Mouse (Mus musculus) hindbrain, embryonic 12.5 days (tissue): ENCODE results near the gene Rapgef1. TPM values are rescaled to one million over a fixed set of nuclear protein-coding genes. Genes with fewer than 3 reads are reported as not detected.
A peak's percentile ranks its signal among the peaks of the same experiment; 100 is the strongest.

Source experiments
- ATAC-seq: fragments of 200-750 bp; cut with Nextera tagmentation; 2 replicates; pipeline ENCODE4 v1.8.0; 2017; ENCODE audit warnings: moderate TSS enrichment; ENCODE audit not compliant: low FRiP score
- H3K27ac ChIP-seq: fragments of 300-500 bp; sonication (generic); 2 replicates; pipeline ENCODE4 v1.5.1; 2016; ENCODE audit warnings: mild to moderate bottlenecking
- H3K27me3 ChIP-seq: fragments of 300-500 bp; sonication (generic); 2 replicates; pipeline ENCODE4 v1.6.1; 2016; ENCODE audit warnings: mild to moderate bottlenecking
- H3K36me3 ChIP-seq: fragments of 300-500 bp; sonication (generic); 2 replicates; pipeline ENCODE4 v1.6.1; 2016; ENCODE audit warnings: mild to moderate bottlenecking
- H3K4me1 ChIP-seq: fragments of 300-500 bp; sonication (generic); 2 replicates; pipeline ENCODE4 v1.6.1; 2016
- H3K4me2 ChIP-seq: fragments of 300-500 bp; sonication (generic); replicated peaks from 2 replicates; pipeline ENCODE4 v1.6.1; 2016; ENCODE audit warnings: mild to moderate bottlenecking
- H3K4me3 ChIP-seq: fragments of 300-500 bp; sonication (generic); 2 replicates; pipeline ENCODE4 v1.5.1; 2016; ENCODE audit warnings: mild to moderate bottlenecking
- H3K9ac ChIP-seq: fragments of 300-500 bp; sonication (generic); 2 replicates; pipeline ENCODE4 v1.6.1; 2016; ENCODE audit warnings: mild to moderate bottlenecking, moderate library complexity
- H3K9me3 ChIP-seq: fragments of 300-500 bp; sonication (generic); replicated peaks from 2 replicates; pipeline ENCODE4 v1.6.1; 2016; ENCODE audit warnings: mild to moderate bottlenecking
- WGBS: fragments of 180-500 bp; shearing (Covaris S2); methylation state at CpG from one replicate; pipeline ENCODE4 v1.1.7; 2016; 5-methylcytosine and 5-hydroxymethylcytosine counted together
- polyA plus RNA-seq: library from polyadenylated mRNA; unstranded; fragments of >200 nt; fragmentation: Nextera tagmentation; extraction: Ambion mirVana; gene quantifications from 2 replicates; pipeline ENCODE4 v1.2.1, GENCODE M21; 2016

Rapgef1 gene
- polyA plus RNA-seq = 22.7 and 24.7 TPM in 2 replicates

- under 1% methylated on average over 45 of the region's 101 CpGs for WGBS
- H3K4me1 ChIP-seq = peaks cover 36% of the 10 kb centered on the region
- no peaks in the 10 kb centered on the region for H3K9me3 ChIP-seq
- H3K9ac ChIP-seq = peak within 1 kb of the TSS; percentile 94
- H3K27me3 ChIP-seq = no peaks in the 10 kb centered on the region
- peak within 1 kb of the TSS; percentile 66 for H3K4me3 ChIP-seq
- ATAC-seq = peak; percentile 81
- peak within 1 kb of the TSS; percentile 95 for H3K27ac ChIP-seq
- peak within 1 kb of the TSS; percentile 89 for H3K4me2 ChIP-seq
- H3K36me3 ChIP-seq = no peaks in the 10 kb centered on the region
Observed at GRCm38 (mm10) chr2:29619484-29620300, at the start of gene Rapgef1. Rapgef1 (plus strand) TSS chr2:29619720.

- 61% methylated on average over 9 of the region's 9 CpGs for WGBS
- no peaks in the 10 kb centered on the region for H3K9me3 ChIP-seq
- H3K27ac ChIP-seq = no peak overlapping the region
- no peaks in the 10 kb centered on the region for H3K36me3 ChIP-seq
- peaks cover 37% of the 10 kb centered on the region for H3K4me1 ChIP-seq
- H3K4me2 ChIP-seq = no peak overlapping the region
- ATAC-seq = no peak
- no peaks in the 10 kb centered on the region for H3K27me3 ChIP-seq
- H3K9ac ChIP-seq = no peak overlapping the region
- H3K4me3 ChIP-seq = no peak overlapping the region
Observed at GRCm38 (mm10) chr2:29571921-29572700, 47.4 kb upstream of the Rapgef1 start.

- Histone ChIP-seq H3K9me3 (no peaks in the 10 kb centered on the region), H3K4me3 (no peak overlapping the region), H3K9ac (no peak overlapping the region), H3K36me3 (no peaks in the 10 kb centered on the region), H3K4me1 (peaks cover 37% of the 10 kb centered on the region), H3K27me3 (no peaks in the 10 kb centered on the region), H3K27ac (peak overlapping the region; percentile 41), H3K4me2 (no peak overlapping the region)
- 24% methylated on average over 5 of the region's 5 CpGs for WGBS
- ATAC-seq = no peak
Observed at GRCm38 (mm10) chr2:29572811-29573427, 46.6 kb upstream of the Rapgef1 start.

DNA sequence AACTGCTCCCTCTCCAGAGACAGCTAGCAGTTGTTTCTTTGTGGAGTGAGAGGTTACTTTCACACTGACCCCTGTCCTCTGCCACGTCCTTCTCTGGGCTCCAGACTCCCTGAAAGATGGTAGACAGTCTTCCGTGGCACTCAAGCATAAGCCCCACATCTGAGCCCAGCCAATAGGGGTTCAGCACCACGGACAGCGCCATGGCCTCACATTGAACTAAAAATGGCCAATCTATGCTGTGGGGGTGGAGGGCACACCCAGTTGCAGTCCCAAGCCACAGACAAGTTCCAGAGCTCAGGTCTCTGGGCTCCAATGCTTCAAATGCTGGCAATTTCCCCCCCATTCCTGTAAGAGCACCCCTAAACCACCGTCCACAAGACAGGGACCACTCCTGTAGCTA, 45.9 kb upstream of the Rapgef1 start:
- ATAC-seq = peak; percentile 18; the same call in 1 of the 2 replicates
- Histone ChIP-seq H3K4me1 (peaks cover 37% of the 10 kb centered on the region), H3K27ac (peak overlapping the region; percentile 19), H3K27me3 (no peaks in the 10 kb centered on the region), H3K4me2 (no peak overlapping the region), H3K4me3 (no peak overlapping the region), H3K9ac (no peak overlapping the region), H3K9me3 (no peaks in the 10 kb centered on the region), H3K36me3 (no peaks in the 10 kb centered on the region)
- 7% methylated on average over 5 of the region's 5 CpGs for WGBS

DNA sequence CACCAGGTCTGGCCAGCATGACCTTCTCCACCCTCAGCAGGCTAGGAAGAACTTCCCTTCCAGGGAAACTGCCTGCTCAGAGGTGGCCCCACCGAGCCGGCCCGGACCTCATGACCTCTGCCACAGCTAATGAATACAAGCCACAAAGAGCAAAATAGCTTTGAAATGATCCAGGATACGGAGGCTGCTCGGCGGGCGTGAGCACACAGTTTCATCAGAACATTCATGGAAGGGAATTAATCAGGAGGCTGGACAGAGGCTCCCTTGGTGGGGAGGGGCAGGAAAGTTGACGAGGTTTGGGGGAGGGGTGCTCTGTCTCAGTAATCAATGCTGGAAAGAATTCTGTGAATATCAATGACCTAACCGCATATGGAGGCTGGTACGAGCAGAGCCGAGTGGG, 45.3 kb upstream of the Rapgef1 start:
- WGBS = 7% methylated on average over 11 of the region's 11 CpGs
- Histone ChIP-seq H3K4me1 (peaks cover 37% of the 10 kb centered on the region), H3K4me2 (0 out of 2 replicates have a peak overlapping the region, but pooled peaks have one; percentile 15), H3K9ac (no peak overlapping the region), H3K27ac (peak overlapping the region; percentile 19), H3K36me3 (no peaks in the 10 kb centered on the region), H3K9me3 (no peaks in the 10 kb centered on the region), H3K27me3 (no peaks in the 10 kb centered on the region), H3K4me3 (no peak overlapping the region)
- peak; percentile 38; the same call in 1 of the 2 replicates for ATAC-seq

- WGBS = 4% methylated on average over 7 of the region's 7 CpGs
- no peak overlapping the region for H3K9ac ChIP-seq
- H3K27ac ChIP-seq = no peak overlapping the region
- no peaks in the 10 kb centered on the region for H3K36me3 ChIP-seq
- H3K9me3 ChIP-seq = no peaks in the 10 kb centered on the region
- no peak overlapping the region for H3K4me2 ChIP-seq
- no peaks in the 10 kb centered on the region for H3K27me3 ChIP-seq
- H3K4me3 ChIP-seq = no peak overlapping the region
- 0 out of 2 replicates have a peak, but pooled peaks have one; percentile 31 for ATAC-seq
- H3K4me1 ChIP-seq = peaks cover 12% of the 10 kb centered on the region
Observed at GRCm38 (mm10) chr2:29582415-29582814, 37.1 kb upstream of the Rapgef1 start.

DNA sequence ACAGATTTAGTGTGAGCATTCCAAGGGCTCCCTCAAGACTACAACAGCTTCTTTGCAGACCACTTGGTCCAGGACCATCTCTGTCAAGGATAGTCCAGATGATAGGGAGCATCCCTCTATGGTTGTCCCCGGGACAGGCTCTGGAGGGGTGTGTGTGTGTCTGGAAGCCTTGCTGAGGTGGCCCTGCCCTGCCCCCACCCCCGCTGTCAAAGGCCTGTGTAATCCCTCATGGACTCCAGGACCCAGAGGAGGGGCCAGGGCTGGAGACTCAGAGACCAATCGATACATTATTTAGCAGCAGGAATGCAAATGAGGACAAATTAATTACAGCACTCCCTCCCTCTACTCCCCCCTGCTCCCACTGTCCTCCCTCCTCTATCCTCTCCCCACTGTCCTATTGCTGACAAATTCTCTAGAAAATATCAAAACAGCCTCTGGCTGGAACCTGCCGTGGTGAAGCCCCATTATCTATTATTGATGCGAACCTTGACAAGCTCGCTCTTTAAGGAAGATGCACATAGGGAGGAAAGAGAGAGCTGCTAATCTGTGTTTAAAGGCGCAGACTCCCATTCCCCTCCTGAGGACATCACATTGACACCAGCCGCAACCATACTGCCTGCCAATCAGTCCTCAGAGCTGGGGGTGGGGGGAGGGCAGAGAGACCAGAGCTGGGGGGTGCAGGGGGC, 33.4 kb upstream of the Rapgef1 start:
- Histone ChIP-seq H3K4me1 (peaks cover 12% of the 10 kb centered on the region), H3K4me3 (no peak overlapping the region), H3K9ac (no peak overlapping the region), H3K27me3 (no peaks in the 10 kb centered on the region; the same call in 1 of the 2 replicates), H3K4me2 (no peak overlapping the region), H3K9me3 (no peaks in the 10 kb centered on the region), H3K27ac (peak overlapping the region; percentile 73), H3K36me3 (no peaks in the 10 kb centered on the region)
- 31% methylated on average over 8 of the region's 8 CpGs for WGBS
- peak; percentile 66 for ATAC-seq

GRCm38 (mm10) chr2:29588006-29588405, 31.5 kb upstream of the Rapgef1 start:
- 78% methylated on average over 4 of the region's 4 CpGs for WGBS
- H3K36me3 ChIP-seq = no peaks in the 10 kb centered on the region
- no peak overlapping the region for H3K4me3 ChIP-seq
- no peaks in the 10 kb centered on the region; the same call in 1 of the 2 replicates for H3K27me3 ChIP-seq
- H3K4me2 ChIP-seq = no peak overlapping the region
- H3K9me3 ChIP-seq = no peaks in the 10 kb centered on the region
- H3K4me1 ChIP-seq = peaks cover 14% of the 10 kb centered on the region
- ATAC-seq = no peak
- H3K9ac ChIP-seq = no peak overlapping the region
- H3K27ac ChIP-seq = no peak overlapping the region

DNA sequence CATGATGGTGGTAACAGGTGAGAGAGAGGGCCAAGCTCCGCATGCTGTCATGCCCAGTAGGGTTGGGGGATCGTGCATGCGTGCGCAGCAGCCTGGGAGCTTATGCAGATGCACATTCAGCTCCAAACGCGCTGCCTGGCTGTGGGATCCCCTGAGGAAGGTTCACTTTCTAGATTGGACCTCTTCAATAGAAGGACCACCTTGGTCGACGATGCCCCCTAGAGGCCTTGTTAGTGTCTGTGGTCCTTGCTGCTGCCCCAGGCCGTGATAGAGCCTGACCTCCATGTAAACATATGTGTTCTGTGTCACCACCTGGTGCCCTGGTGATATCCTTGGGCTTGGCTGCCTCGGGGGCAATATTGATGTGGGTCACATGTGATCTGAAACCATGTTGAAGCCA, 30.3 kb upstream of the Rapgef1 start:
- Histone ChIP-seq H3K4me1 (peaks cover 14% of the 10 kb centered on the region), H3K4me2 (no peak overlapping the region), H3K9ac (no peak overlapping the region), H3K27ac (no peak overlapping the region), H3K27me3 (no peaks in the 10 kb centered on the region; the same call in 1 of the 2 replicates), H3K9me3 (no peaks in the 10 kb centered on the region), H3K36me3 (no peaks in the 10 kb centered on the region), H3K4me3 (no peak overlapping the region)
- WGBS = 22% methylated on average over 10 of the region's 10 CpGs
- ATAC-seq = no peak

GRCm38 (mm10) chr2:29591626-29592025, 27.9 kb upstream of the Rapgef1 start:
- no peak for ATAC-seq
- H3K4me3 ChIP-seq = no peak overlapping the region
- WGBS = 88% methylated on average over 6 of the region's 6 CpGs
- H3K36me3 ChIP-seq = no peaks in the 10 kb centered on the region
- H3K4me1 ChIP-seq = peaks cover 3% of the 10 kb centered on the region; the same call in 1 of the 2 replicates
- H3K9ac ChIP-seq = no peak overlapping the region
- no peak overlapping the region for H3K4me2 ChIP-seq
- H3K9me3 ChIP-seq = no peaks in the 10 kb centered on the region
- no peak overlapping the region for H3K27ac ChIP-seq
- H3K27me3 ChIP-seq = no peaks in the 10 kb centered on the region; the same call in 1 of the 2 replicates

DNA sequence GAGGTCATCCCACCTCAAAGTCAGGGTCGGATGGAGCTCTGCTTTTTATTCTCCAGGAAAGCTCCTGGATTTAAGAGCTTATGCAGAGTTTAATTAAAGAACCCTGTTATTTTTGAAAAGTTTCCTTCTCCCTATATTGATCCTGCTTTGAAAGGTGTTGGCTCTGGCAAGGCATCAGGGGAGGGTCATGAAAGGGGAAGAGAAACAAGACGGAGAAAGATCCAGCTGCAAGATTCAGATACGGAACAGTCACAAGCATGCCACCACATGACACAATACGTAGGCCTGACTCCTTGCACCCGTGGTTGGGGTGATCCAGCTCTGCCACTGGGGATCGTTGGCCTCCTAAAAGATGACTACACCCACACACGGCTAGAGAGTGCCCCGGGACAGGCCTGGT, 27.0 kb upstream of the Rapgef1 start:
- Histone ChIP-seq H3K27ac (no peak overlapping the region), H3K27me3 (no peaks in the 10 kb centered on the region; the same call in 1 of the 2 replicates), H3K9me3 (no peaks in the 10 kb centered on the region), H3K4me2 (no peak overlapping the region), H3K4me1 (0 out of 2 replicates have a peak, but pooled peaks cover 2% of the 10 kb centered on the region), H3K36me3 (no peaks in the 10 kb centered on the region), H3K9ac (no peak overlapping the region), H3K4me3 (no peak overlapping the region)
- ATAC-seq = no peak
- 60% methylated on average over 8 of the region's 8 CpGs for WGBS
